Mouse (Mus musculus) heart, postnatal 0 days (tissue): ENCODE measurements around the gene Ncf2.

Experiments
- CTCF ChIP-seq: IDR thresholded peaks from 2 replicates; pipeline ENCODE4 v1.5.1; 2016; ENCODE audit warnings: antibody characterized with exemption, control low read depth, low read depth
- EP300 ChIP-seq: IDR thresholded peaks from 2 replicates; pipeline ENCODE4 v1.6.1; 2016; ENCODE audit warnings: antibody characterized with exemption, low read depth

DNA sequence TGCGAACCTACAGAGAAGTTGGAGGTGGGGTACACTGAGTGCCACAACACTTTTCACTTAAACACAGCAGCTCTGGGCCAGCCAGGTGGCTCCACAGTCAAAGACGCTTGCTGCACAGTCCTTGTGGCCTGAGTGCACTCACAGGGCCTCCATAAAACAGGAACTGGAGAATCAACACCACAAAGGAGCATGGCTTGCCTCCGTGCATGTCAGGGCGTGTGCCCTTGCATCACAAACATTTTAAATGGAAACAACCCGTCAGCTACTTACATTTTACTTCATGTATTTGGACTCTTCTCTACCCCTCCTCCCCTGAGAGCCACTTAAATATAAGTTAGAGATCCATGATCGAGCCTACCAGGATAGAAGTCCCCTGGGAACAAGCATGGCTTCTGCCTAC, 32.3 kb downstream of the Ncf2 start:
- no peak for TF ChIP-seq EP300
- TF ChIP-seq CTCF: no peak
